Mouse (Mus musculus) liver, adult 2 months (tissue): ENCODE measurements at regions not wholly inside any gene's neighbourhood (a gene's known extent, or its start where the extent isn't known, plus 50 kb on each side); places are given as distances from the start of the nearest gene placed in this dataset.

Experiments used
- CTCF ChIP-seq: fragments of 200-500 bp; IDR thresholded peaks from 2 replicates; pipeline ENCODE4 v1.5.1; 2011; ENCODE audit warnings: low read depth, low read length, control low read depth
- POLR2A ChIP-seq: fragments of 200-500 bp; IDR thresholded peaks from 2 replicates; pipeline ENCODE4 v1.6.1; 2011; ENCODE audit warnings: low read length, control low read depth; ENCODE audit not compliant: insufficient read depth; ENCODE audit errors: extremely low read depth

GRCm38 (mm10) chr2:173340044-173340601, 63.8 kb upstream of the Pmepa1 start:
- no peak for TF ChIP-seq CTCF
- TF ChIP-seq POLR2A, result no peak
